Mouse (Mus musculus): Measurements from ENCODE around the gene Rnd1. TPM values are rescaled to one million over a fixed set of nuclear protein-coding genes. Genes with fewer than 3 reads are reported as not detected.
A peak's percentile ranks its signal among the peaks of the same experiment; 100 is the strongest.

The Rnd1 gene
- polyA plus RNA-seq, 1 experiment from 2014 or later, result 8.0 TPM

GRCm38 (mm10) chr15:98622199-98622598 lies 55.1 kb downstream of the Rnd1 start:
- Histone ChIP-seq H3K4me2 (replicated peaks) (no peak overlapping the region), H3K36me3 (no peaks in the 10 kb centered on the region), H3K9ac (replicated peaks) (no peak overlapping the region), H3K9me3 (no peaks in the 10 kb centered on the region), H3K4me3 (no peak overlapping the region), H3K27ac (replicated peaks) (no peak overlapping the region), H3K4me1 (peaks cover 10% of the 10 kb centered on the region), H3K27me3 (peaks cover 37% of the 10 kb centered on the region)
- ATAC-seq (ENCODE audit: low FRiP score, low read depth), result no peak
- 9% methylated on average over 7 of the region's 7 CpGs for WGBS

GRCm38 (mm10) chr15:98617176-98617537 lies 60.1 kb downstream of the Rnd1 start:
- Histone ChIP-seq H3K4me1 (peaks cover 6% of the 10 kb centered on the region; the same call in 1 of the 2 replicates), H3K4me3 (no peak overlapping the region), H3K27ac (replicated peaks) (no peak overlapping the region), H3K36me3 (no peaks in the 10 kb centered on the region), H3K9me3 (no peaks in the 10 kb centered on the region), H3K27me3 (peaks cover 32% of the 10 kb centered on the region), H3K4me2 (replicated peaks) (0 out of 2 replicates have a peak overlapping the region, but pooled peaks have one; percentile 13), H3K9ac (replicated peaks) (no peak overlapping the region)
- ATAC-seq (ENCODE audit: low FRiP score, low read depth), result no peak
- 2% methylated on average over 12 of the region's 12 CpGs for WGBS

DNA sequence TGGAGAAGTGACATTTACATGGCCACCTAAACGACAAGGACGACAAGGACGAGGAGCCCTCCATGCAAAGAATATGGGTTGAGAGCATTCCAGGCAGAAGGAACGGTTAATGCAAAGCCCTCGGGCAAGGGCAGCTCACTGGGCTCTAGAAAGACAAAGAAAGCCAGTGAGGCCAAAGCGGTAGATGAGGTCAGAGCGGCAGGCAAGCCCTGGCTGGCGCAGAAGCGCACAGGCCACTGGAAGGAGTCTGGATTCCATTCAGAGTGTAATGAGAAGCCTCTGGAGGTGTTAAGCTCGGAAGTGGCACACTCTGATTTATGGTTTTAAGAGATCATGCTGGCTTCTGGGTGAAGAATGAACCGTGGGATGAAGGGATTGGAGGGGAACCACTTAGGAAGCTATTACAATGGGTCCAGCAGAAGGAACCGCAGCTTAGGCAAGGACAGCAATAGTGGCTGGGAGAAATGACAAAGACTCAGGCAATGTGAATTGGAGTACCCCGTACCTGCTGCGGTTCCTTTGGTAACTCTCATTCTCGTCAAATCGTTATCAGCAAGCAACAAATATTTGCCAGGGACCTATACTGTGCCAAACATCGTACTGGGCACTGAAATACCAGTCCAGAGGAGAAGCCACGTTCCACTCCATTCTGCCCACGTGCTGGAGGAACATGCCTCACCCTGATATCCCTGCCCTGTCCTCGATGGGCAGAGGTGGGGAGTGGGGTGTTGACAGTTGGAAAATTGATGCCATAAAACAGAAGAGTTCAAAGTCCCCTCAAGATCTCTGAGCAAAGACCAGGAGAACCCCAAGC lies 60.7 kb downstream of the Rnd1 start:
- 0 out of 2 replicates have a peak, but pooled peaks cover 6% of the 10 kb centered on the region for H3K4me1 ChIP-seq
- peaks cover 30% of the 10 kb centered on the region for H3K27me3 ChIP-seq
- ATAC-seq (ENCODE audit: low FRiP score, low read depth), result no peak
- WGBS, result 45% methylated on average over 20 of the region's 20 CpGs
- H3K4me2 ChIP-seq (replicated peaks), result 0 out of 2 replicates have a peak overlapping the region, but pooled peaks have one; percentile 13
- no peaks in the 10 kb centered on the region for H3K36me3 ChIP-seq
- no peak overlapping the region for H3K4me3 ChIP-seq
- no peaks in the 10 kb centered on the region for H3K9me3 ChIP-seq
- no peak overlapping the region for H3K27ac ChIP-seq (replicated peaks)
- H3K9ac ChIP-seq (replicated peaks), result no peak overlapping the region

DNA sequence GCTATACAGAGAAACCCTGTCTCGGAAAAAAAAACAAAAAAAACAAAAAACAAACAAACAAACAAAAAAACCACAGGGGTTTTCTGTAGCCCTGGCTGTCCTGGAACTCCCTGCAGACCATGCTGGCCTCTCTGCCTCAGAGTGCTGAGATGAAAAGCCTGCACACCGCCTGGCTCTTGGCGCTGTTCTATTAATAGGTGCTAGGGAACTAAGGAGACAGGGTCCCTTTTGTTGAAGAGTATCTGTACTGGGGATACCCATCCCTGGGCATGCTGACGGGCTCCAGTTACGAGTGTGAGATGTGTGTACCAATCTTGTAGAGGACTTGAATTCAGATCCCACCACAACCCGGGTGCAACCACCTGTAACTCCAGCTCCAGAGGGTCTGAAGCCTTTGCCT lies 61.5 kb downstream of the Rnd1 start:
- no peaks in the 10 kb centered on the region for H3K9me3 ChIP-seq
- 75% methylated on average over 6 of the region's 6 CpGs for WGBS
- no peak for ATAC-seq (ENCODE audit: low FRiP score, low read depth)
- 0 out of 2 replicates have a peak, but pooled peaks cover 6% of the 10 kb centered on the region for H3K4me1 ChIP-seq
- H3K4me2 ChIP-seq (replicated peaks), result no peak overlapping the region
- no peak overlapping the region for H3K9ac ChIP-seq (replicated peaks)
- no peak overlapping the region for H3K27ac ChIP-seq (replicated peaks)
- no peaks in the 10 kb centered on the region for H3K36me3 ChIP-seq
- peaks cover 27% of the 10 kb centered on the region for H3K27me3 ChIP-seq
- H3K4me3 ChIP-seq, result no peak overlapping the region

DNA sequence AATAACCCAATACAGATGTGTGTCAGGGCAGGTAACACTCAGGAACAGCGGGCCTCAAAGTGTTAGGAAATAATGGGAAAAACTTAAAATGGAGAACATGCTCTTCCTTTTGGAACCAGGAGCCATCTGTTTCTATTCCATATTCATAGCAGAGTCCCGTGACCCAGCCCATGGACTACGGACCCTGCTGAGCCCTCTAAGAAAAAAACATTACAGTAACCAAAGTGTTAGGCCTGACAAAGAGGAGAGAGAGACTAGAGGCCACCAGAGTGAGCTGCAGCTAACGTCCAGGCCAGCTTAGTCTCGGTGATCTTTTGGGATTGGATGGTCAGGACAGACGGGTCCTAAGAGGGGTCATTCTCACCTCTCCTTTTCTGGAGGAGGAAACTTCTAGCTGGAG lies 62.3 kb downstream of the Rnd1 start:
- Histone ChIP-seq H3K4me1 (peaks cover 10% of the 10 kb centered on the region), H3K4me3 (no peak overlapping the region), H3K9ac (replicated peaks) (no peak overlapping the region), H3K27ac (replicated peaks) (0 out of 2 replicates have a peak overlapping the region, but pooled peaks have one; percentile 2), H3K36me3 (no peaks in the 10 kb centered on the region), H3K4me2 (replicated peaks) (no peak overlapping the region), H3K9me3 (no peaks in the 10 kb centered on the region), H3K27me3 (peaks cover 27% of the 10 kb centered on the region)
- ATAC-seq (ENCODE audit: low FRiP score, low read depth), result no peak
- 49% methylated on average over 6 of the region's 6 CpGs for WGBS

DNA sequence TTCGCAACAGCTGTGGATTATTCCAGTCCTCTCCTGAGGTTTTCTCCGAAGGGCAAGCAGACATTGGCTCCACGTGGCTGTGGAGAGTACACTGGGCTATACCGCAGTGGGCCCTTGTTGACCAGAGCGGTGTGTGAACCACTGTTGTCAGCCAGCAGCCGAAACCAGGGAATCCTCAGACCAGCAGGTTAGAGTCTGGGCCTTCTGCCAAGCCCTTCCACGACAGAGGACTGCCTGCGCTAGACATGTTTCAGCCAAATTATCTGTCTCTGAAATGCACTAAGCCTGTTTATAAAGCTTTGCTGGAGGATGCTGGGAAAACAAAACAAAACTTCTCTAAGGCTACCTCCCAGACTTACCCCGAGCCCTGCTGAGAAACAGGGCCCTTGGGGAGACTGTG lies 62.7 kb downstream of the Rnd1 start:
- peaks cover 12% of the 10 kb centered on the region for H3K4me1 ChIP-seq
- no peak for ATAC-seq (ENCODE audit: low FRiP score, low read depth)
- H3K27ac ChIP-seq (replicated peaks), result peak overlapping the region; percentile 2; the same call in 1 of the 2 replicates
- no peaks in the 10 kb centered on the region for H3K9me3 ChIP-seq
- H3K27me3 ChIP-seq, result peaks cover 27% of the 10 kb centered on the region
- H3K4me3 ChIP-seq, result no peak overlapping the region
- 58% methylated on average over 9 of the region's 9 CpGs for WGBS
- H3K4me2 ChIP-seq (replicated peaks), result no peak overlapping the region
- no peaks in the 10 kb centered on the region for H3K36me3 ChIP-seq
- no peak overlapping the region for H3K9ac ChIP-seq (replicated peaks)

Other genes with a start within 250 kb of the Rnd1 start
- not detected in 2 replicates for gene Olfr282, start 246.2 kb downstream of the Rnd1 start, polyA plus RNA-seq (2016; fragmentation: Nextera tagmentation; extraction: Ambion mirVana)
- gene Olfr281, start 224.9 kb downstream of the Rnd1 start, polyA plus RNA-seq (2016; fragmentation: Nextera tagmentation; extraction: Ambion mirVana), result not detected in 2 replicates
- not detected in 2 replicates for gene OR5BS1P, start 207.6 kb downstream of the Rnd1 start, polyA plus RNA-seq (2016; fragmentation: Nextera tagmentation; extraction: Ambion mirVana)
- not detected in 2 replicates for gene Lalba, start 194.7 kb downstream of the Rnd1 start, polyA plus RNA-seq (2016; fragmentation: Nextera tagmentation; extraction: Ambion mirVana)
- gene Olfr279, start 185.1 kb downstream of the Rnd1 start, polyA plus RNA-seq (2016; fragmentation: Nextera tagmentation; extraction: Ambion mirVana), result not detected in 2 replicates
- gene Kansl2, start 143.2 kb downstream of the Rnd1 start, polyA plus RNA-seq (2016; fragmentation: Nextera tagmentation; extraction: Ambion mirVana), result 171 and 175 TPM in 2 replicates
- gene Ccnt1, start 106.5 kb downstream of the Rnd1 start, polyA plus RNA-seq (2016; fragmentation: Nextera tagmentation; extraction: Ambion mirVana), result 63.3 and 63.9 TPM in 2 replicates
- not detected in 2 replicates for gene 4930415O20Rik, start 106.5 kb downstream of the Rnd1 start, polyA plus RNA-seq (2016; fragmentation: Nextera tagmentation; extraction: Ambion mirVana)
- 15.6 and 17.2 TPM in 2 replicates for gene Adcy6, start 67.4 kb downstream of the Rnd1 start, polyA plus RNA-seq (2016; fragmentation: Nextera tagmentation; extraction: Ambion mirVana)
- 86.2 and 99.6 TPM in 2 replicates for gene Cacnb3, start 46.6 kb downstream of the Rnd1 start, polyA plus RNA-seq (2016; fragmentation: Nextera tagmentation; extraction: Ambion mirVana)
- 24.4 and 29.3 TPM in 2 replicates for gene Ddx23, start 14.6 kb downstream of the Rnd1 start, polyA plus RNA-seq (2016; fragmentation: Nextera tagmentation; extraction: Ambion mirVana)
- 0.87 and 1.8 TPM in 2 replicates for gene Ccdc65, start 30.7 kb upstream of the Rnd1 start, polyA plus RNA-seq (2016; fragmentation: Nextera tagmentation; extraction: Ambion mirVana)
- 5.7 and 9.2 TPM in 2 replicates for gene Fkbp11, start 50.7 kb upstream of the Rnd1 start, polyA plus RNA-seq (2016; fragmentation: Nextera tagmentation; extraction: Ambion mirVana)
- gene Arf3, start 85.8 kb upstream of the Rnd1 start, polyA plus RNA-seq (2016; fragmentation: Nextera tagmentation; extraction: Ambion mirVana), result 56.0 and 64.4 TPM in 2 replicates
- 0.14 and 0.34 TPM in 2 replicates for gene Wnt10b, start 100.7 kb upstream of the Rnd1 start, polyA plus RNA-seq (2016; fragmentation: Nextera tagmentation; extraction: Ambion mirVana)
- gene Wnt1, start 112.4 kb upstream of the Rnd1 start, polyA plus RNA-seq (2016; fragmentation: Nextera tagmentation; extraction: Ambion mirVana), result 8.7 and 13.1 TPM in 2 replicates
- gene Ddn, start 132.0 kb upstream of the Rnd1 start, polyA plus RNA-seq (2016; fragmentation: Nextera tagmentation; extraction: Ambion mirVana), result 0.61 and 1.3 TPM in 2 replicates
- 83.1 and 85.9 TPM in 2 replicates for gene Prkag1, start 154.1 kb upstream of the Rnd1 start, polyA plus RNA-seq (2016; fragmentation: Nextera tagmentation; extraction: Ambion mirVana)
- gene Kmt2d, start 193.7 kb upstream of the Rnd1 start, polyA plus RNA-seq (2016; fragmentation: Nextera tagmentation; extraction: Ambion mirVana), result 13.4 and 13.8 TPM in 2 replicates
- 20.1 and 22.9 TPM in 2 replicates for gene Rhebl1, start 217.1 kb upstream of the Rnd1 start, polyA plus RNA-seq (2016; fragmentation: Nextera tagmentation; extraction: Ambion mirVana)
- gene Dhh, start 221.1 kb upstream of the Rnd1 start, polyA plus RNA-seq (2016; fragmentation: Nextera tagmentation; extraction: Ambion mirVana), result 0.56 and 0.66 TPM in 2 replicates
- gene Lmbr1l, start 240.8 kb upstream of the Rnd1 start, polyA plus RNA-seq (2016; fragmentation: Nextera tagmentation; extraction: Ambion mirVana), result 37.1 and 40.7 TPM in 2 replicates

Measured in midbrain, embryonic 12.5 days (tissue).